Mouse (Mus musculus) heart, embryonic 14.5 days (tissue): ENCODE measurements around the gene Fam69a. TPM values are rescaled to one million over a fixed set of nuclear protein-coding genes. Genes with fewer than 3 reads are reported as not detected.

Source experiments
- ATAC-seq: fragments of 200-750 bp; cut with Nextera tagmentation; 2 replicates; pipeline ENCODE4 v1.8.0; 2017; ENCODE audit warnings: low read depth, moderate TSS enrichment; ENCODE audit not compliant: insufficient number of reproducible peaks, insufficient read depth, low FRiP score
- H3K27ac ChIP-seq, 2 experiments: fragments of 200-500 bp in 1 of 2; fragments of 300-500 bp in 1 of 2; sonication (generic) in 1 of 2; replicated peaks in 1 of 2; 2 replicates each; pipeline ENCODE4 v1.5.1; 2012 to 2014; ENCODE audit warnings: low read depth in 2 of 2, low read length in 2 of 2, control low read depth in 1 of 2, mild to moderate bottlenecking in 1 of 2, mixed read lengths in 1 of 2; ENCODE audit not compliant: control insufficient read depth in 1 of 2, insufficient read depth in 1 of 2
- H3K27me3 ChIP-seq: fragments of 300-500 bp; sonication (generic); 2 replicates; pipeline ENCODE4 v1.6.1; 2014; ENCODE audit warnings: mild to moderate bottlenecking, low read length, control low read depth; ENCODE audit not compliant: control insufficient read depth, insufficient read depth
- H3K36me3 ChIP-seq: fragments of 300-500 bp; sonication (generic); 2 replicates; pipeline ENCODE4 v1.6.1; 2014; ENCODE audit warnings: mild to moderate bottlenecking, control low read depth, low read length, mixed read lengths; ENCODE audit not compliant: control insufficient read depth, insufficient read depth
- H3K4me1 ChIP-seq, 2 experiments: fragments of 200-500 bp in 1 of 2; fragments of 300-500 bp in 1 of 2; sonication (generic) in 1 of 2; 2 replicates each; pipeline ENCODE4 v1.6.1; 2012 to 2014; ENCODE audit warnings: low read length in 2 of 2, control low read depth in 1 of 2, mixed read lengths in 1 of 2; ENCODE audit not compliant: control insufficient read depth in 2 of 2, insufficient read depth in 2 of 2
- H3K4me2 ChIP-seq: fragments of 300-500 bp; sonication (generic); 2 replicates; pipeline ENCODE4 v1.6.1; 2014; ENCODE audit warnings: mild to moderate bottlenecking, low read length
- H3K4me3 ChIP-seq, 2 experiments: fragments of 200-500 bp in 1 of 2; fragments of 300-500 bp in 1 of 2; sonication (generic) in 1 of 2; 2 replicates each; pipeline ENCODE4 v1.5.1; 2012 to 2014; ENCODE audit warnings: low read length in 2 of 2, mild to moderate bottlenecking in 2 of 2, control low read depth in 1 of 2, low read depth in 1 of 2, moderate library complexity in 1 of 2; ENCODE audit not compliant: control insufficient read depth in 1 of 2, insufficient read depth in 1 of 2
- H3K9ac ChIP-seq: fragments of 300-500 bp; sonication (generic); 2 replicates; pipeline ENCODE4 v1.6.1; 2014; ENCODE audit warnings: mild to moderate bottlenecking, low read length
- H3K9me3 ChIP-seq: fragments of 300-500 bp; sonication (generic); 2 replicates; pipeline ENCODE4 v1.6.1; 2016; ENCODE audit warnings: low read length, control low read depth; ENCODE audit not compliant: control insufficient read depth
- WGBS: fragments of 180-500 bp; shearing (Covaris S2); extraction: QIAGEN DNeasy Blood & Tissue Kit; methylation state at CpG from one replicate; pipeline ENCODE4 v1.1.7; 2014; 5-methylcytosine and 5-hydroxymethylcytosine counted together
- polyA plus RNA-seq: library from polyadenylated mRNA; unstranded; fragments of >200 nt; fragmentation: Nextera tagmentation; extraction: Ambion mirVana; gene quantifications from 2 replicates; pipeline ENCODE4 v1.2.1, GENCODE M21; 2014

The Fam69a gene
- polyA plus RNA-seq, 1 experiment from 2014 or later: 19.8 TPM

- no peak for ATAC-seq
- Histone ChIP-seq H3K4me1 (peaks cover 6 to 32% of the 10 kb centered on the region in 2 experiments), H3K9me3 (no peaks in the 10 kb centered on the region), H3K4me3 (no peak overlapping the region), H3K9ac (no peak overlapping the region), H3K27me3 (no peaks in the 10 kb centered on the region), H3K36me3 (no peaks in the 10 kb centered on the region), H3K27ac (peak overlapping the region; percentile 32 to 38; a peak in 3 of 4 replicates), H3K4me2 (peak overlapping the region; percentile 73)
- 13% methylated on average over 2 of the region's 2 CpGs for WGBS
Measured at GRCm38 (mm10) chr5:107866127-107867126, 120.5 kb downstream of the Fam69a start.

- WGBS: 82% methylated on average over 3 of the region's 3 CpGs
- no peak overlapping the region for H3K27ac ChIP-seq
- H3K27me3 ChIP-seq: no peaks in the 10 kb centered on the region
- H3K9ac ChIP-seq: no peak overlapping the region
- H3K4me2 ChIP-seq: no peak overlapping the region
- H3K9me3 ChIP-seq: no peaks in the 10 kb centered on the region
- no peak for ATAC-seq
- peaks cover 6 to 29% of the 10 kb centered on the region in 2 experiments for H3K4me1 ChIP-seq
- no peak overlapping the region for H3K4me3 ChIP-seq
- no peaks in the 10 kb centered on the region for H3K36me3 ChIP-seq
Measured at GRCm38 (mm10) chr5:107863971-107864370, 122.9 kb downstream of the Fam69a start.

- H3K4me1 ChIP-seq: peaks cover under 1 to 19% of the 10 kb centered on the region in 2 experiments
- H3K36me3 ChIP-seq: no peaks in the 10 kb centered on the region
- no peak for ATAC-seq
- no peak overlapping the region for H3K9ac ChIP-seq
- 50% methylated on average over 2 of the region's 2 CpGs for WGBS
- H3K27ac ChIP-seq: no peak overlapping the region
- no peaks in the 10 kb centered on the region for H3K27me3 ChIP-seq
- no peaks in the 10 kb centered on the region for H3K9me3 ChIP-seq
- H3K4me2 ChIP-seq: no peak overlapping the region
- H3K4me3 ChIP-seq: no peak overlapping the region
Measured at GRCm38 (mm10) chr5:107858963-107859362, 127.9 kb downstream of the Fam69a start.

Other genes starting within 250 kb of the Fam69a start
- gene Ube2d2b, start 157.0 kb downstream of the Fam69a start, polyA plus RNA-seq: 0.35 and 0.42 TPM in 2 replicates
- gene Evi5, start 112.0 kb downstream of the Fam69a start, polyA plus RNA-seq: 45.9 and 50.2 TPM in 2 replicates
- 44.9 and 47.3 TPM in 2 replicates for gene Rpl5, start 86.6 kb downstream of the Fam69a start, polyA plus RNA-seq
- 63.6 and 68.3 TPM in 2 replicates for gene Mtf2, start 78.6 kb upstream of the Fam69a start, polyA plus RNA-seq
- gene Tmed5, start 145.5 kb upstream of the Fam69a start, polyA plus RNA-seq: 27.0 and 29.1 TPM in 2 replicates
- 4.3 and 4.6 TPM in 2 replicates for gene Ccdc18, start 145.8 kb upstream of the Fam69a start, polyA plus RNA-seq